Mouse (Mus musculus): ENCODE measurements around the gene Agtpbp1. TPM values are rescaled to one million over a fixed set of nuclear protein-coding genes. Genes with fewer than 3 reads are reported as not detected.

Gene Agtpbp1
- polyA plus RNA-seq, 1 experiment from 2014 or later, result 22.7 TPM

DNA sequence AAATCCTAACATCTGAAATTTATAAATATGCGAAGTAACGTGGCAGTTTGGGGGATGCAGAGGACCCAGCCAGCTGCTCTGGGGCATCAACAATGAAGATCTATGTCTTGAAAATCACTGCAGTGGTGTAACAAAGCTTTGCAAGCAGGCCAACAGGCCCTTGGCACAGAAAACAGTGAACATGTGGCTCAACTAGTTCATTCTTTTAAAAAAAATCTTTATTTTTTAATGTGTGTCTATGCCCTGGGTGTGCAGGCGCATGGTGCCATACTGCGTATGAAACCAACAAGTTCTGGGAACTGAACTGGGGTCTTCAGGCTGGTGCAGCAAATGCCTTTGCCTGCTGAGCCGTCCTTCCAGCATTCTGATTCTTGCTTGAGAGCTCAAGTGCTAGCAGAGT lies 32.7 kb downstream of the Agtpbp1 start:
- TF ChIP-seq CTCF (IDR thresholded peaks at IDR 0.05; ENCODE audit: low read depth), result no peak
- DNase-seq, result no peak
- no peak overlapping the region for H3K27ac ChIP-seq (ENCODE audit: low read depth)
- H3K36me3 ChIP-seq (ENCODE audit: insufficient read depth), result no peaks in the 10 kb centered on the region
- H3K9ac ChIP-seq, result no peak overlapping the region
- H3K9me3 ChIP-seq (ENCODE audit: low read depth, low read length), result no peaks in the 10 kb centered on the region
- peaks cover 14% of the 10 kb centered on the region for H3K4me1 ChIP-seq (ENCODE audit: insufficient read depth)
- no peak overlapping the region for H3K4me2 ChIP-seq
- no peak overlapping the region for H3K4me3 ChIP-seq (ENCODE audit: low read depth, low read length)
- H3K27me3 ChIP-seq (ENCODE audit: insufficient read depth, low read length), result no peaks in the 10 kb centered on the region
- ATAC-seq (ENCODE audit: insufficient read depth), result no peak
- WGBS, result 85% methylated on average over 5 of the region's 5 CpGs

DNA sequence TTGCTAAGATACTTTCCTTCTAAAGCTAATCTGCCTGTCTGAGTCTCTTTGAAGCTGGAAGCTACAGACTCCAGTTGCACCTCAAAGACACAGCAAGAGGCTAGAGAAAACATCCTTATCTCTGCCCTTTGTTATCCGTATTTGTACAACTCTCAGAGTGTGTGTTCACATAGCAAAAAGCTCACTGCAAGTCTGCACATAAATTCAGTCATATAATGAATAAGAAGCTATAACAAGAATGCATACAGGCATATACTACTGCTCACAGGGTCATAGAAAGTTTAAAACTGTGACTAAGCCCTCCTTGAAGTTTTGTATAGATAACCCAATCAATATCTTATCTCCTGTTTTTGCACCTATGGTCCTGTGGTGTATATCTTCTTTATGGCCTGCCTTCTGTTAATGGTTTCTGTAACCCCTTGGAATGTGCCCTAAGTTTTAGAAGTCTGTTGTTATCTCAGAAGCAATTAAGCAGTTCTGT lies 35.7 kb downstream of the Agtpbp1 start:
- ATAC-seq (ENCODE audit: insufficient read depth) (no peak), DNase-seq (no peak)
- H3K4me2 ChIP-seq, result no peak overlapping the region
- H3K36me3 ChIP-seq (ENCODE audit: insufficient read depth), result no peaks in the 10 kb centered on the region
- no peak overlapping the region for H3K4me3 ChIP-seq (ENCODE audit: low read depth, low read length)
- no peak for TF ChIP-seq CTCF (IDR thresholded peaks at IDR 0.05; ENCODE audit: low read depth)
- H3K9ac ChIP-seq, result no peak overlapping the region
- WGBS, result 18% methylated on average over 1 of the region's 1 CpGs
- H3K27me3 ChIP-seq (ENCODE audit: insufficient read depth, low read length), result no peaks in the 10 kb centered on the region
- H3K4me1 ChIP-seq (ENCODE audit: insufficient read depth), result peaks cover 21% of the 10 kb centered on the region
- no peaks in the 10 kb centered on the region for H3K9me3 ChIP-seq (ENCODE audit: low read depth, low read length)
- no peak overlapping the region for H3K27ac ChIP-seq (ENCODE audit: low read depth)

DNA sequence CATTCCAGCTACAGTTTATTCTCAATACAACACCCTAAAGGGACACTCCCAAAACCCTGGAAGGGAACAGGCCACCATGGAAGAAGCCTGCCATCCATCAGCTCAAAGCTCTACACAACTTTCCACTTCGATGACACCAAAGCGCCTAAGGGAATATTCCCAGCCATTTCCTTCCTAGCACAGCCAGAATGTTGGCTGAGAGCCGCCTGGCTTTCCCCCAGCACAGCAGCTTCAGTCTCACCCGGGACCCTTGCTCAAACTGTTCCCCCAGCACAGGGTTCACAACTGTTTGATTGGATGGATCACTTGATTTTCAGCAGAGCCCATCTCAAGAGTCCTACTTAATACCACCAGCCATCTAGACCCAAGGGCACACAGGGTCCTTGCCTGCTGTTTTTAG lies 37.3 kb downstream of the Agtpbp1 start:
- Histone ChIP-seq H3K4me3 (ENCODE audit: low read depth, low read length) (no peak overlapping the region), H3K4me1 (ENCODE audit: insufficient read depth) (peaks cover 21% of the 10 kb centered on the region), H3K9me3 (ENCODE audit: low read depth, low read length) (no peaks in the 10 kb centered on the region), H3K27ac (ENCODE audit: low read depth) (peak overlapping the region; percentile 50; the same call in 1 of the 2 replicates), H3K27me3 (ENCODE audit: insufficient read depth, low read length) (no peaks in the 10 kb centered on the region), H3K4me2 (no peak overlapping the region), H3K9ac (no peak overlapping the region), H3K36me3 (ENCODE audit: insufficient read depth) (no peaks in the 10 kb centered on the region)
- 39% methylated on average over 4 of the region's 4 CpGs for WGBS
- TF ChIP-seq CTCF (IDR thresholded peaks at IDR 0.05; ENCODE audit: low read depth), result no peak
- peak; percentile 75 for ATAC-seq (ENCODE audit: insufficient read depth)
- peak; percentile 85 for DNase-seq

DNA sequence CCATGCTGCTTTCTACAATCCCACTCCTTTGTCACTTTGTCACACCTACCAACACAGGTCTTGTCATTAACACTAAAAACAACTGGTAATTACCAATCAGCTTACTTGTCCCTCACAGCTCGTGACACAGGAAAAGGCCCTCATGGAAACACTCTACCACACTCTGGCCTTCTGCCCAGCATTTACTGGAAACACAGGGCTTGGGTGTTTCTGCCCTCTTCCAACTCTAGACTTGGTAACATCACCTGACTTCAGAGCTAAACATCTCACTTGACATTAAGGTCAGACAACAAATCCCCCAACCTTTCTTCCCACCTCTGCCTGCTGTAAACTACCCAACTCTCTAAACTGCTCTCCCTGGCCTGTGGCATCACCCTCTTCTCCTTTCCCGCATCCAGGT lies 37.9 kb downstream of the Agtpbp1 start:
- no peaks in the 10 kb centered on the region for H3K36me3 ChIP-seq (ENCODE audit: insufficient read depth)
- DNase-seq (peak; percentile 54), ATAC-seq (ENCODE audit: insufficient read depth) (no peak)
- H3K9me3 ChIP-seq (ENCODE audit: low read depth, low read length), result no peaks in the 10 kb centered on the region
- no peak for TF ChIP-seq CTCF (IDR thresholded peaks at IDR 0.05; ENCODE audit: low read depth)
- H3K9ac ChIP-seq, result no peak overlapping the region
- no peak overlapping the region for H3K4me2 ChIP-seq
- H3K4me1 ChIP-seq (ENCODE audit: insufficient read depth), result peaks cover 21% of the 10 kb centered on the region
- H3K27ac ChIP-seq (ENCODE audit: low read depth), result peak overlapping the region; percentile 27; the same call in 1 of the 2 replicates
- no peak overlapping the region for H3K4me3 ChIP-seq (ENCODE audit: low read depth, low read length)
- no peaks in the 10 kb centered on the region for H3K27me3 ChIP-seq (ENCODE audit: insufficient read depth, low read length)
- WGBS, result 61% methylated on average over 2 of the region's 2 CpGs

DNA sequence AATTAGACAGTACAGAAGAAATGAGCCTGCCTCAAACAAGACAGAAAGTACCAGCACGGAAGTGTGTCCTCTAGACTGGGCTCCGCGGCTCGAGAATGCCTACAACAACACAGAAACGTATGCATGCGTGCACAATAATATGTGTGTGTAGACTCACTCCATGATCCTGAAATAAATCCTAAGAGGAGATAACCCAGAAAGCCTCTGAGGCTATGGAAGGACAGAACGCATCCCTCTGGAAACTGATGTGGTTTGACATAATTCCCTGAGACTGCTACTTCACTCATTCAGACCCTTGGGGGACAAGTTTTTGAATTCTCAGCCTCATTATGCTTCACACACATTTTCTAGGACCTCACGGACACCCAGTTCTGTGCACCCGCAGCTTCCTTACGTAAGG lies 42.6 kb downstream of the Agtpbp1 start:
- whole genome bisulfite sequencing, result 87% methylated on average over 10 of the region's 10 CpGs
- H3K9me3 ChIP-seq (ENCODE audit: low read depth, low read length), result no peaks in the 10 kb centered on the region
- TF ChIP-seq CTCF (IDR thresholded peaks at IDR 0.05; ENCODE audit: low read depth), result no peak
- no peak overlapping the region for H3K9ac ChIP-seq
- no peak overlapping the region for H3K27ac ChIP-seq (ENCODE audit: low read depth)
- no peaks in the 10 kb centered on the region for H3K27me3 ChIP-seq (ENCODE audit: insufficient read depth, low read length)
- ATAC-seq (ENCODE audit: insufficient read depth), result no peak
- no peak for DNase-seq
- H3K4me1 ChIP-seq (ENCODE audit: insufficient read depth), result peaks cover 15% of the 10 kb centered on the region
- no peak overlapping the region for H3K4me2 ChIP-seq
- no peak overlapping the region for H3K4me3 ChIP-seq (ENCODE audit: low read depth, low read length)
- no peaks in the 10 kb centered on the region for H3K36me3 ChIP-seq (ENCODE audit: insufficient read depth)

DNA sequence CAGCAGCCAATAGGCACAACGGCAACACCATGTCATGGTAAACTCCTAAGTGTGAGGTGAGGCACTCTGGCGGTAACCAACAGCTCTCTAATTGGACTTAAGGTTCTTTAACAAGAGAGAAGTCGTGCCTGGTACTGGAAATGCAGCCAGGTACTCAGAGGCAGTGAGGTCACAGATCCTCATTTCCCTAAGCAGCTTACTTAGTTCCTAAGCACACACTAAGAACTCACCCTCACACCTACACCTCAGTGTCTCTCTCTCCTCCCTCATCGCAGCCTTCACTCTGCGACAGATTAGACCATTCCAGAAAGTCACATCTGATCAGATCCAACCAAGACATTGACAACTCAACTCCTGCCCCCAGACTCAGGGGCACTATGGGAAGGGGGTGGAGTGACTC lies 45.0 kb downstream of the Agtpbp1 start:
- ATAC-seq (ENCODE audit: insufficient read depth), result no peak
- DNase-seq, result no peak
- Histone ChIP-seq H3K4me3 (ENCODE audit: low read depth, low read length) (no peak overlapping the region), H3K4me2 (no peak overlapping the region), H3K4me1 (ENCODE audit: insufficient read depth) (no peaks in the 10 kb centered on the region), H3K9ac (no peak overlapping the region), H3K9me3 (ENCODE audit: low read depth, low read length) (no peaks in the 10 kb centered on the region), H3K27me3 (ENCODE audit: insufficient read depth, low read length) (no peaks in the 10 kb centered on the region), H3K36me3 (ENCODE audit: insufficient read depth) (0 out of 2 replicates have a peak, but pooled peaks cover 9% of the 10 kb centered on the region), H3K27ac (ENCODE audit: low read depth) (no peak overlapping the region)
- no peak for TF ChIP-seq CTCF (IDR thresholded peaks at IDR 0.05; ENCODE audit: low read depth)
- 75% methylated on average over 5 of the region's 5 CpGs for WGBS

DNA sequence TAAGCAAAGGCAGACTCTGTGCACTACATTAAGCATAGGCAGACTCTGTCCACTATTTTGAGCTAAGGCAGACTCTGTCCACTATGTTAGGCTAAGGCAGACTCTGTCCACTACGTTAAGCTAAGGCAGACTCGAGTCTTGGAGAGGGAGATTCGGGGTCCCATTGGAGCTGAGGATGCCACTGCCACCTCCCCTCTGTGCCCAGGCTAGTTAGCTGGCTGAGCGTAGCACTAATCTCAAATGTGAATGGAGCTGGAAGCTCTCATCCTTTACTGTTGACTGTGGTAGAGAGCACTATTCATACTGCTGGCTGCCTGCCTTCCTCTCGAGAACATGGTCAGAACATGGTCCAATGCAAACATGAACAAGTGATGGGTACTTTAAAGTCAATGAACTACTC lies 46.4 kb downstream of the Agtpbp1 start:
- Histone ChIP-seq H3K9ac (no peak overlapping the region), H3K27me3 (ENCODE audit: insufficient read depth, low read length) (no peaks in the 10 kb centered on the region), H3K4me3 (ENCODE audit: low read depth, low read length) (no peak overlapping the region), H3K9me3 (ENCODE audit: low read depth, low read length) (no peaks in the 10 kb centered on the region), H3K4me1 (ENCODE audit: insufficient read depth) (no peaks in the 10 kb centered on the region), H3K27ac (ENCODE audit: low read depth) (no peak overlapping the region), H3K36me3 (ENCODE audit: insufficient read depth) (0 out of 2 replicates have a peak, but pooled peaks cover 10% of the 10 kb centered on the region), H3K4me2 (no peak overlapping the region)
- DNase-seq (no peak), ATAC-seq (ENCODE audit: insufficient read depth) (no peak)
- no peak for TF ChIP-seq CTCF (IDR thresholded peaks at IDR 0.05; ENCODE audit: low read depth)
- WGBS, result 86% methylated on average over 5 of the region's 5 CpGs

DNA sequence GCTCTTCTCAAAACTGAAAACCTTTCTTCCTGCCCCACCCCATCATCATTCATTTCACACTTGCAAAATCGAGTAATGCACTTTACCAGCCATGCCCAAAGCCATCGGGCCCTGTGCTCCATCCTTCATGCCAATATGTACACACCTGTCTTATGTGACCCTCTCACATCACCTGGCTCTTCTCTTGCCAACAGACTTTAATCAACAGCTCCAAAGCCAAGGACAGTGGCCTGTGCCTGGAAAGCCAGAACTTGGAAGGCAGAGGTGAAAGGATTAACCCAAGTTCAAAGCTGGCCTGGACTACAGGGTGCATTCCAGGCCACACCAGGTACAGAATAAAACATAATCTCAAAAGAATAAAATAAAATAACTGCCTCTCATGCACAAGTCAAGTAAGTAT lies 48.4 kb downstream of the Agtpbp1 start:
- DNase-seq (no peak), ATAC-seq (ENCODE audit: insufficient read depth) (no peak)
- WGBS, result 50% methylated on average over 2 of the region's 2 CpGs
- H3K36me3 ChIP-seq (ENCODE audit: insufficient read depth), result peaks cover 18% of the 10 kb centered on the region; the same call in 1 of the 2 replicates
- no peaks in the 10 kb centered on the region for H3K4me1 ChIP-seq (ENCODE audit: insufficient read depth)
- no peak for TF ChIP-seq CTCF (IDR thresholded peaks at IDR 0.05; ENCODE audit: low read depth)
- no peak overlapping the region for H3K4me2 ChIP-seq
- no peak overlapping the region for H3K4me3 ChIP-seq (ENCODE audit: low read depth, low read length)
- no peak overlapping the region for H3K27ac ChIP-seq (ENCODE audit: low read depth)
- no peaks in the 10 kb centered on the region for H3K9me3 ChIP-seq (ENCODE audit: low read depth, low read length)
- H3K9ac ChIP-seq, result no peak overlapping the region
- no peaks in the 10 kb centered on the region for H3K27me3 ChIP-seq (ENCODE audit: insufficient read depth, low read length)
